Mouse (Mus musculus) heart, postnatal 0 days (tissue): ENCODE data around the gene Ptgir. TPM values are rescaled to one million over a fixed set of nuclear protein-coding genes. Genes with fewer than 3 reads are reported as not detected.
A peak's percentile ranks its signal among the peaks of the same experiment; 100 is the strongest.

Source experiments
- ATAC-seq: fragments of 200-750 bp; cut with Nextera tagmentation; 2 replicates; pipeline ENCODE4 v1.8.0; 2017; ENCODE audit warnings: low read depth, moderate number of reproducible peaks, moderate library complexity; ENCODE audit not compliant: insufficient read depth
- DNase-seq: peaks from one replicate; pipeline ENCODE4 v3.0.0-alpha.2; 2016; ENCODE audit warnings: low spot score
- H3K27ac ChIP-seq: fragments of 300-500 bp; sonication (generic); 2 replicates; pipeline ENCODE4 v1.5.1; 2014; ENCODE audit warnings: low read depth, mild to moderate bottlenecking
- H3K27me3 ChIP-seq: fragments of 300-500 bp; sonication (generic); 2 replicates; pipeline ENCODE4 v1.6.1; 2014; ENCODE audit warnings: low read length, mixed read lengths; ENCODE audit not compliant: control insufficient read depth, insufficient read depth
- H3K36me3 ChIP-seq: fragments of 300-500 bp; sonication (generic); replicated peaks from 2 replicates; pipeline ENCODE4 v1.6.1; 2014; ENCODE audit warnings: low read length, mixed read lengths; ENCODE audit not compliant: control insufficient read depth, insufficient read depth
- H3K4me1 ChIP-seq: fragments of 300-500 bp; sonication (generic); 2 replicates; pipeline ENCODE4 v1.6.1; 2014; ENCODE audit warnings: antibody characterized with exemption; ENCODE audit not compliant: control insufficient read depth, insufficient read depth
- H3K4me2 ChIP-seq: fragments of 300-500 bp; sonication (generic); 2 replicates; pipeline ENCODE4 v1.6.1; 2014; ENCODE audit warnings: low read depth, mild to moderate bottlenecking, low read length, moderate library complexity
- H3K4me3 ChIP-seq: fragments of 300-500 bp; sonication (generic); 2 replicates; pipeline ENCODE4 v1.5.1; 2014; ENCODE audit warnings: low read depth, low read length
- H3K9ac ChIP-seq: fragments of 300-500 bp; sonication (generic); replicated peaks from 2 replicates; pipeline ENCODE4 v1.6.1; 2014; ENCODE audit warnings: low read depth, low read length, mixed read lengths
- H3K9me3 ChIP-seq: fragments of 300-500 bp; sonication (generic); replicated peaks from 2 replicates; pipeline ENCODE4 v1.6.1; 2016; ENCODE audit warnings: low read length; ENCODE audit not compliant: control insufficient read depth
- CTCF ChIP-seq: IDR thresholded peaks from 2 replicates; pipeline ENCODE4 v1.5.1; 2016; ENCODE audit warnings: antibody characterized with exemption, control low read depth, low read depth
- EP300 ChIP-seq: IDR thresholded peaks from 2 replicates; pipeline ENCODE4 v1.6.1; 2016; ENCODE audit warnings: antibody characterized with exemption, low read depth
- WGBS: fragments of 180-500 bp; shearing (Covaris S2); extraction: QIAGEN DNeasy Blood & Tissue Kit; methylation state at CpG from one replicate; pipeline ENCODE4 v1.1.7; 2014; 5-methylcytosine and 5-hydroxymethylcytosine counted together
- polyA plus RNA-seq: library from polyadenylated mRNA; unstranded; fragments of >200 nt; fragmentation: Nextera tagmentation; extraction: Ambion mirVana; gene quantifications from 2 replicates; pipeline ENCODE4 v1.2.1, GENCODE M21; 2015
- total RNA-seq: library from RNA; depleted of rRNA; stranded (reverse); fragments of >200 nt; gene quantifications from 2 replicates; pipeline ENCODE4 v1.2.3, GENCODE M21; 2014; ENCODE audit warnings: low replicate concordance

Ptgir gene
- total and polyA plus RNA-seq, 2 experiments from 2014 or later, result 1.2 to 2.3 TPM

DNA sequence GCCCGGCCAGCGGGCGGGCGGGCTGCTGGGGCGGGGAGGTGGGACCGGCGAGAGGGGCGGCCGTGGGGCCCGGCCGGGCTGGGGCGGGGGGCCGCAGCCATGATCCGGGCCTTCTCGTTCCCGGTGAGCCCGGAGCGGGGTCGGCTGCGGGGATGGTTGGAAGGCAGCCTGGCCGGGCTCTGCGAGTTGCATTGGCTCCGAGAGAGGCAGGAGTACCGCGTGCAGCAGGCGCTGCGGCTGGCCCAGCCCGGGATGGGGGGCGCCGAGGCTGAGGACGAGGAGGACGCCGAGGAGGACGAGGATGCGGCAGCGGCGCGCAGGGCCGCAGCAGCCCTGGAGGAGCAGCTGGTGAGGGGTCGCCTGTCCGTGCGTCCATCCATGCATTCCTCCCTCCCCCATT is 31.0 kb upstream of the Ptgir start:
- peak overlapping the region; percentile 95 for H3K4me2 ChIP-seq
- no peaks in the 10 kb centered on the region for H3K9me3 ChIP-seq
- under 1% methylated on average over 30 of the region's 42 CpGs for WGBS
- ATAC-seq (peak; percentile 20), DNase-seq (no peak)
- H3K27ac ChIP-seq, result peak overlapping the region; percentile 84
- peak overlapping the region; percentile 75 for H3K9ac ChIP-seq
- peak overlapping the region; percentile 74 for H3K4me3 ChIP-seq
- peaks cover 7% of the 10 kb centered on the region; the same call in 1 of the 2 replicates for H3K36me3 ChIP-seq
- TF ChIP-seq EP300, result no peak
- no peak for TF ChIP-seq CTCF
- H3K27me3 ChIP-seq, result no peaks in the 10 kb centered on the region
- H3K4me1 ChIP-seq, result peaks cover 20% of the 10 kb centered on the region; the same call in 1 of the 2 replicates

DNA sequence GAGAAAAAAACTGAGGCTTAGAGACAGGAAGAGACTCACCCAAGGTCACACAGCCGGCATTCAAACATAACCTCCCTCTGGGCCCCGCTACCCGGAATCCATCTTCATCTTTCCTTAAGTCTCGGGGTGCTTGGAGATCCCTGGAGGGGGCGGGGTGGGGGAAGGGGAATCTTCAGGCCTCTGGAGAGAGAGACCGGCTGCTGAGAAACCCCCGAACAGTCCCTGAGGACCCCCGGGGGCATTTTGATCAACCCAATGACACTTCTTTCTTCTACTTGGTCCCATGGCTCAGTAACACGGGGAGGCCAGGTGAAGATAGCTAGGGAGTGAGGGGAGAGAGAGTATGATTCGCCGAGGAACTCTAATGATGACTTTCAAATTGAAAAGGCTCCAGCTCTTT is 30.3 kb upstream of the Ptgir start:
- H3K9ac ChIP-seq, result peak overlapping the region; percentile 75
- H3K9me3 ChIP-seq, result no peaks in the 10 kb centered on the region
- DNase-seq (no peak), ATAC-seq (no peak)
- peak overlapping the region; percentile 74 for H3K4me3 ChIP-seq
- peak overlapping the region; percentile 84 for H3K27ac ChIP-seq
- H3K27me3 ChIP-seq, result no peaks in the 10 kb centered on the region
- WGBS, result 4% methylated on average over 11 of the region's 11 CpGs
- H3K4me1 ChIP-seq, result peaks cover 26% of the 10 kb centered on the region
- H3K36me3 ChIP-seq, result peaks cover 7% of the 10 kb centered on the region; the same call in 1 of the 2 replicates
- TF ChIP-seq EP300 (no peak), CTCF (no peak)
- H3K4me2 ChIP-seq, result peak overlapping the region; percentile 95

DNA sequence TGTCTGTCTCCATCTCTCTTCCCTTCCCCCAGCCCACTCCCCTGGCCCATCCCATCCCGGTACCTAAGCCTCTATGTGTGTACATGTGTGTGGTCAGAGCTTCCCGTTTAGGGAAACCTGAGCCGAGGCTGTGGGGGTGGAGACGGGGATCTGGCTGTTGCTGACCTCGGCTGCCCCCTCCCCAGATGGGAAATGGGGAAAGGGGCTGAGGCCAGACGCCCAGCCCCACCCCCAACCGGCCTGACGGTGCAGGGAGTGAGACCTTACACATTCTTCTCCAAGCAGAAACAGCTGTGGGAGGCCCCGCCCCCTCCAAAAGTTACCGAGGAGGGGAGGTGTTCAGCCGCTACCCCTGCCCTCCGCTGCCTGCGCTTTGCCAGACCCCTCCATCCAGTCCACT is 29.7 kb upstream of the Ptgir start:
- ATAC-seq (no peak), DNase-seq (no peak)

DNA sequence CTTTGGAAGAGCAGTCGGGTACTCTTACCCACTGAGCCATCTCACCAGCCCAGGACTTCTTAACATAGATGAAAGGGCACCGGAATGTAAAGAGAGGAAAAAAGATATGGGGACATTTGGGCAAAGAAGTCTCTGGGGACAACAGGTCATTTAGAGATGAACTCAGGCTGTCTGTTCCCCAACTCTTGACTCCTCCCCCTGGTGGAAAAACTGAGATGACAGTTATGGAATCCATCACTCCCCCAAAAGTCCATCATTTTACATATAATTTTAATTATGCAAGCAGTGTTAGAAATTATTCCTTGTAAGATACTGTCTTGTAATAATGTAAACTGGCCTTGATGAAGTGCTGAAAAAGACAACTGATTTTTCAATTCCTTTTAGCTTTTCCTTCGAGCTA is 28.6 kb upstream of the Ptgir start:
- WGBS, result 72% methylated on average over 3 of the region's 3 CpGs
- Histone ChIP-seq H3K27ac (no peak overlapping the region), H3K4me2 (no peak overlapping the region), H3K9me3 (no peaks in the 10 kb centered on the region), H3K36me3 (no peaks in the 10 kb centered on the region), H3K27me3 (no peaks in the 10 kb centered on the region), H3K9ac (no peak overlapping the region), H3K4me3 (no peak overlapping the region), H3K4me1 (peaks cover 29% of the 10 kb centered on the region)
- TF ChIP-seq EP300, result no peak
- TF ChIP-seq CTCF, result no peak
- ATAC-seq (no peak), DNase-seq (no peak)

More for the DNA sequence above, 29.7 kb upstream of the Ptgir start:
- peak overlapping the region; percentile 74 for H3K4me3 ChIP-seq
- peak overlapping the region; percentile 84 for H3K27ac ChIP-seq
- TF ChIP-seq EP300 (no peak), CTCF (no peak)
- H3K9ac ChIP-seq, result peak overlapping the region; percentile 75
- H3K4me2 ChIP-seq, result peak overlapping the region; percentile 95
- 11% methylated on average over 12 of the region's 13 CpGs for WGBS
- H3K36me3 ChIP-seq, result peaks cover 3% of the 10 kb centered on the region; the same call in 1 of the 2 replicates
- no peaks in the 10 kb centered on the region for H3K27me3 ChIP-seq
- peaks cover 27% of the 10 kb centered on the region for H3K4me1 ChIP-seq
- H3K9me3 ChIP-seq, result no peaks in the 10 kb centered on the region

DNA sequence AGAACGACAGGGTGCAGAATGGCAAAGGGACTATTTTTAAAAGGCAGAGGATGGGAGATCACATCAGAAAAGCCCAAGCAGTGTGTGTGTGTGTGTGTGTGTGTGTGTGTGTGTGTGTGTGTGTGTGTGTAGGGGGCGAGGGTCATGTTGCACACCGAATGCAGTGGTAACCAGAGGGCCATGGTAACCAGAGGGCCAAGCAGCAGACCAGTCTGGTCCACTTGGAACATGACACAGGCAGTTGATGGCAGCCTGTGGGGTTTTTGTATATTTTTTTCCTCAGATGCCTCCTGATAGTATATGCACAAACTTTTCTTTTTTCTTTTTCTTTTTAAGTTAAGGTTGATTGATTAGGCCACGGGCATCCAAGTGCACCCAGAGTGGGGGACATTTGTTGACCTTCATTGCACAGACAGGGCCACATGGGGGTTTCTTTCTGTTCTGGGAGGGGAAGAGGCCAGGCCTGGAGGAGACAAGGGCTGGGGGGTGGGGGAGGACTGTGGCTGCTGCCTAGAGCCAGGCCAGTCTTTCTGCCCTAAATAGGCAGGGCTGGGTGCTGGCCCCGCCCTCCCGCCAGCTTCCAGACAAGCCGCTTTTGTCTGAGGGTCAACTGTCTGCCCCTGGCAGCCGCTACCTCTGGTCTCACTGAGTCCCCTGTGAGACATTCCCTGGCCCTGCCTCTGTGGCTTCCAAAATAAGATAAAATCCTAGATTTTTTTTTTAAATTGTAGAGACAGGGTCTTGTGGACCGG is 26.3 kb upstream of the Ptgir start:
- Histone ChIP-seq H3K4me1 (peaks cover 32% of the 10 kb centered on the region), H3K4me3 (no peak overlapping the region), H3K9me3 (no peaks in the 10 kb centered on the region), H3K27ac (peak overlapping the region; percentile 87), H3K36me3 (0 out of 2 replicates have a peak, but pooled peaks cover 7% of the 10 kb centered on the region), H3K27me3 (no peaks in the 10 kb centered on the region), H3K4me2 (no peak overlapping the region), H3K9ac (0 out of 2 replicates have a peak overlapping the region, but pooled peaks have one; percentile 17)
- 26% methylated on average over 8 of the region's 9 CpGs for WGBS
- ATAC-seq, result peak; percentile 82
- TF ChIP-seq CTCF, result no peak
- TF ChIP-seq EP300, result no peak
- peak; percentile 76 for DNase-seq
